Mouse (Mus musculus) T-cell, adult 66 days (primary cell): ENCODE results near the gene Olfr575. TPM values are rescaled to one million over a fixed set of nuclear protein-coding genes. Genes with fewer than 3 reads are reported as not detected.

Experiments used
- total RNA-seq, 2 experiments: library from RNA; stranded (reverse); gene quantifications; 3 replicates in 1 of 2; 4 replicates in 1 of 2; pipeline ENCODE4 v1.2.4; 2023

Olfr575 gene
- not detected for total RNA-seq

DNA sequence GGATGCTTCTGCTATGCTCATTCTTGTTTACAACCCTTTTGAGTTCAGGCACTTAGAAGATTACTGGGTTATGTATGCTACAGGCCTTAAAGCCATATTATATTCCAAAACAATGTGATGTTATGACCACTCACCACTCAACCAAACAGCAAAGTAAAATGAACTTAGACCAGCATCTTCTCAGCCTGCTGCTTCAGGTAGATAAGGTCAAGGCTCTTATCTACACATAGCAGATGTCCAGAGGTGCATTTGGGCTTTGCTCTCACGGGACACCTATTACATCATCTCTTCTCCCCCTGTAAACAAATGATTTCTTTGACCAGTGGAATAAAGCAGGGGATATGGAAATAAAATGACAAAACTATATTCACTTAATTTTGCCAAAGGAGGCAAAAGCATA is at the start of gene Olfr575:
TSS of gene Olfr575 (minus strand) at position 183 of the 400 bp plus-strand sequence.

GRCm38 (mm10) chr7:102989224-102989623 is 30.6 kb upstream of the Olfr575 start, which contains the start of gene Olfr578:
Olfr578 (minus strand) TSS chr7:102989324.

GRCm38 (mm10) chr7:102975843-102976242 is 17.3 kb upstream of the Olfr575 start, which contains the start of gene Olfr577:
Olfr577 (minus strand) TSS chr7:102975943.

DNA sequence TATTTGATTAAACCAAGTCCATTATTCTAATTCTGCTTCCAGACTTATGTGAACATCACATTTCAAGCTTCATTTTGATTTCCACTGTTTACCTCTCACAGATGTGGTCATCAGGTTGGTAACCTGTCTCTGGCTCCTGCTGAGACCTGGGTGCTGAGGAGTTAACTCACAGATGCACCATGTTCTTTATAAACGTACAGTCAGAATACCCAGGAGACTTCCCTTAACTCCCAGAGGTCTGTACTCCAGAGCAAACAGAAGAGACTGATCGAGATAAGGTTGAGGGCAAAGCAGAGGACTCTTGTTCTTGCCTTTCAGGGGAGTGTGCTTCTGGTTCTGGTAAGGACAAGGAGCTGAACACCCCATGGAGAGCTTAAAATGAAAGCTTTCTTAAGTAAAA is 3.8 kb upstream of the Olfr575 start, which contains the start of gene Olfr576:
TSS of gene Olfr576 (plus strand) at position 301 of the 400 bp plus-strand sequence.

DNA sequence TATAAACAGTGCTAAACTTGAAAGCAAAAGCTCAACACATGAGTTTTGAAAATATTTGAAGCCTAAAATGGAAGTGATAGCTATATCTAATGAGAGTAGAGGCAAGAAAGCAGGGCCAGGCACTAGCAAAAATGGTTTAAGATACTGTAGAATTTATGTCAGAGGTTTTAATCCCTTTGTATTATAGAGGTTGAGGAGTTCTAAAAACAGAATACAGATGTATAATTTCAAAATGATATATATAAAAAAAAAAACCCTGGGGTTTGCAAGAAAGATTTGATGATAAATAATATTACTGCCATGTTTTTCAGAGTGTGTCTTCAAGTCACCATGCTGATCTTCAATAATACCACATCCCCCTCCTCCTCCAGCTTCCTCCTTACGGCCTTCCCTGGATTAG is 10.4 kb downstream of the Olfr575 start, which contains the start of gene Olfr574:
TSS of gene Olfr574 (plus strand) at position 301 of the 400 bp plus-strand sequence.

GRCm38 (mm10) chr7:102942475-102942874 is 16.1 kb downstream of the Olfr575 start, which contains the start of gene Olfr573-ps1:
Olfr573-ps1 (minus strand) TSS chr7:102942575.

DNA sequence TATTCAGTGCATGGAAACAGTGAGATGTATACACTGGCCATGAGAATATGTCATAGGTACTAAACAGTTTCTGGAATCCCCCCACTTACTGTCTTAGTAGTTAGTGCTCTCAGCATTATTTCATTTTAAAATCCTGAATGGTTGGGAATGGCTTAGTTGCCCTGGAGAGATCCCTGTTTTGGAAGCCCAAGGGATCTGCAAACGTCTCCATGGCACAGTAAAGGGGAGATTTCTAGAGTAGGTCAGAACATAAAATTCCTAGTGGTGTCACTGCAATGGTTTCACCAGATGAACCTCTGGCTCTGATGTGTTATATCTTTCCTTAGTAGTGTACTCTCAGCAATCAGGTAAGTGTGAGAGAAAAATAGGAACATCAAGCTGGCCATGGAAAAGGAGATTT is 34.5 kb downstream of the Olfr575 start, which contains the start of gene Olfr572:
TSS of gene Olfr572 (plus strand) at position 301 of the 400 bp plus-strand sequence.

GRCm38 (mm10) chr7:102917032-102917875 is 41.3 kb downstream of the Olfr575 start, which contains the start of gene Olfr571:
Olfr571 (minus strand) TSS chr7:102917536.

Other genes with a start within 250 kb of the Olfr575 start
- not detected for gene Olfr33, start 239.7 kb downstream of the Olfr575 start, total RNA-seq
- not detected for gene Olfr559, start 231.3 kb downstream of the Olfr575 start, total RNA-seq
- not detected for gene Olfr560, start 199.4 kb downstream of the Olfr575 start, total RNA-seq
- gene Olfr78, start 199.3 kb downstream of the Olfr575 start, total RNA-seq, result not detected
- not detected for gene Olfr561, start 187.6 kb downstream of the Olfr575 start, total RNA-seq
- not detected for gene Olfr564, start 155.3 kb downstream of the Olfr575 start, total RNA-seq
- gene Olfr566, start 100.0 kb downstream of the Olfr575 start, total RNA-seq, result not detected
- gene Olfr568, start 81.7 kb downstream of the Olfr575 start, total RNA-seq, result not detected
- not detected for gene Olfr569, start 67.9 kb downstream of the Olfr575 start, total RNA-seq
- not detected for gene Olfr570, start 64.2 kb downstream of the Olfr575 start, total RNA-seq
- gene Olfr571, start 41.2 kb downstream of the Olfr575 start, total RNA-seq, result under 1 TPM; 0.12 to 0.17 TPM
- gene Olfr572, start 34.4 kb downstream of the Olfr575 start, total RNA-seq, result not detected
- gene Olfr573-ps1, start 16.2 kb downstream of the Olfr575 start, total RNA-seq, result not detected
- not detected for gene Olfr574, start 10.3 kb downstream of the Olfr575 start, total RNA-seq
- gene Olfr576, start 3.9 kb upstream of the Olfr575 start, total RNA-seq, result not detected
- not detected for gene Olfr577, start 17.2 kb upstream of the Olfr575 start, total RNA-seq
- gene Olfr578, start 30.5 kb upstream of the Olfr575 start, total RNA-seq, result not detected
- not detected for gene Olfr582, start 79.2 kb upstream of the Olfr575 start, total RNA-seq
- not detected for gene Olfr583, start 92.5 kb upstream of the Olfr575 start, total RNA-seq
- not detected for gene Olfr584, start 123.1 kb upstream of the Olfr575 start, total RNA-seq
- not detected for gene Olfr585, start 138.9 kb upstream of the Olfr575 start, total RNA-seq
- not detected for gene Olfr586, start 166.9 kb upstream of the Olfr575 start, total RNA-seq
- not detected for gene Olfr588-ps1, start 182.1 kb upstream of the Olfr575 start, total RNA-seq
- not detected for gene Olfr589, start 197.6 kb upstream of the Olfr575 start, total RNA-seq
- not detected for gene Olfr591, start 219.6 kb upstream of the Olfr575 start, total RNA-seq
- gene Olfr592, start 226.0 kb upstream of the Olfr575 start, total RNA-seq, result not detected